ENCODE assay signal across 8 mouse cellular contexts in the genomic region with DNA sequence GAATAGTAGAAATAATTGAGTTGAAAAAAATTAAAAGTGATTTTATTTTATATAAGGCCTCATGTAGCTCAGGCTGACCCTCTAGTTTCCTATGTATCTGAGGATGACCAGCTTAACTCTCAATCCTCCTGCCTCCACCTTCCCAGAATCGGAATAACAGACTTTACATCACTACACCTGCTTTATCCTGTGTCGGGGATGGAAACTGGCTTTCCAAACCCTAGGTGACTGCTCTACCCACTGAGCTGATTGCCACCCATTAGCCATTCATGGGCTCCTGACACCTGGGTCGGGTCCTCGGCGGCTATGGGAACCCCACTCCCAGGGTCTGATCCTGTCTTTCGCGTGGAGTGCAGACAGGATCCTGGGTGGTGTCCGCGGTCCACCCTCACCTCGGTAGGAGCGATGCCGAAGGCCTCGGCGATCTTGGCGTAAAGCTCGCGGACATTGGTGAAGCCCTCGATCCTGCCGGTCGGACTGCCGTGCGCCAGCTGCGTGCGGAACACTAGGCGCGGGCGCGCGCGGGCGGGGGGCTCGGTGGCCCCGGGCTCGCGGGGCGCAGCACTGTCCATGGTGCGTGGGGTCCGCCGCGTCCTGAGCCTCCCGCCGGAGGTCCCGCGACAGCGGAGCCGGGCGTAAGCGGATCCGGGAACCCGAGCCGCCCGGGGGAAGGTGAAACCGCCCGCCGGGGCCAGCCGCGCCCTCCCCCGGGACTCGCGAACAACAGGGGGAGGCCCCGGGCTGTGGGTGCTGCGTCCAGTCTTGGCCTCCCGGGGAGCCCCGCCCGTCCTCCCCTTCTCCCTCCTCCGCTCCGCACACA. TPM values are rescaled to one million over a fixed set of nuclear protein-coding genes. Genes with fewer than 3 reads are reported as not detected.
DNase-seq lines count a peak whose midpoint lies in the region; ATAC-seq and TF ChIP-seq lines count a peak whose summit lies in the region.

A gene (minus strand): TSS at position 581 of the 820 bp plus-strand sequence.

- 4% methylated on average over 66 of the region's 67 CpGs for WGBS in kidney, adult 2 months
- WGBS in heart, embryonic 15.5 days = 4% methylated on average over 55 of the region's 67 CpGs
- WGBS in liver, embryonic 16.5 days (ENCODE audit: insufficient replicate concordance) = 6% methylated on average over 54 of the region's 67 CpGs

- H3K4me3 ChIP-seq in kidney, adult 2 months (ENCODE audit: insufficient read depth, low read depth, low read length) = peak within 1 kb of the TSS; percentile 55
- H3K4me3 ChIP-seq in heart, embryonic 15.5 days = peak within 1 kb of the TSS; percentile 60
- H3K4me3 ChIP-seq in liver, embryonic 16.5 days (ENCODE audit: low read depth, low read length) = peak within 1 kb of the TSS; percentile 53

- no peaks in the 10 kb centered on the region for H3K36me3 ChIP-seq in kidney, adult 2 months (ENCODE audit: control insufficient read depth, insufficient read depth, low read length)
- peaks cover 19% of the 10 kb centered on the region; the same call in 1 of the 2 replicates for H3K36me3 ChIP-seq in heart, embryonic 15.5 days
- H3K36me3 ChIP-seq in liver, embryonic 16.5 days (ENCODE audit: control insufficient read depth, insufficient read depth) = no peaks in the 10 kb centered on the region

- ATAC-seq in heart, embryonic 15.5 days (replicated peaks; ENCODE audit: insufficient number of reproducible peaks, insufficient read depth, low FRiP score, low read depth) = no peak
- no peak for ATAC-seq in liver, embryonic 16.5 days (ENCODE audit: low read depth)
- no peak for ATAC-seq in erythroid progenitor cell, adult 5-6 weeks (replicated peaks; ENCODE audit: low FRiP score, poor library complexity, severe bottlenecking)

- H3K4me2 ChIP-seq in heart, embryonic 15.5 days = peak within 1 kb of the TSS; percentile 95
- H3K4me2 ChIP-seq in liver, embryonic 16.5 days (ENCODE audit: low read depth, low read length) = peak within 1 kb of the TSS; percentile 66

- no peaks in the 10 kb centered on the region for H3K9me3 ChIP-seq in heart, embryonic 15.5 days (replicated peaks)
- no peaks in the 10 kb centered on the region for H3K9me3 ChIP-seq in liver, embryonic 16.5 days (replicated peaks; ENCODE audit: control insufficient read depth, low read length)

- TF ChIP-seq CTCF in kidney, adult 2 months (conservative IDR thresholded peaks at IDR 0.05; ENCODE audit: insufficient read depth, insufficient read length, low read depth, low read length) = no peak

- no peak for DNase-seq in kidney, adult 2 months
- no peak for DNase-seq in kidney, adult 11 months
- peak; percentile 67 for DNase-seq in adrenal gland, postnatal 14 days
- no peak for DNase-seq in left cerebral cortex, postnatal 10 days (ENCODE audit: extremely low spot score in 1 of 2, low spot score in 2 of 2)
- no peak for DNase-seq in urinary bladder, postnatal 36 days (ENCODE audit: low spot score in 2 of 2)

- intact Hi-C loops in left cerebral cortex, postnatal 10 days (cut with DNase I) = no loop called here

- no peak within 1 kb of the TSS for H3K27ac ChIP-seq in kidney, adult 2 months (ENCODE audit: insufficient read depth, low read depth, low read length)
- H3K27ac ChIP-seq in heart, embryonic 15.5 days = no peak within 1 kb of the TSS
- H3K27ac ChIP-seq in liver, embryonic 16.5 days (ENCODE audit: low read length) = no peak within 1 kb of the TSS

- TF ChIP-seq POLR2A in kidney, adult 2 months (IDR thresholded peaks at IDR 0.05; ENCODE audit: low read depth, low read length) = no peak

- H3K4me1 ChIP-seq in kidney, adult 2 months (ENCODE audit: control insufficient read depth, insufficient read depth, low read length) = peaks cover 5% of the 10 kb centered on the region; the same call in 1 of the 2 replicates
- peaks cover 42% of the 10 kb centered on the region for H3K4me1 ChIP-seq in heart, embryonic 15.5 days (replicated peaks)
- H3K4me1 ChIP-seq in liver, embryonic 16.5 days (ENCODE audit: control insufficient read depth, low read depth, low read length) = peaks cover 36% of the 10 kb centered on the region

- no peaks in the 10 kb centered on the region for H3K27me3 ChIP-seq in kidney, adult 2 months (replicated peaks; ENCODE audit: control insufficient read depth, insufficient read depth, low read length)
- peaks cover 35% of the 10 kb centered on the region for H3K27me3 ChIP-seq in heart, embryonic 15.5 days
- H3K27me3 ChIP-seq in liver, embryonic 16.5 days (ENCODE audit: control insufficient read depth, insufficient read depth, low read depth, low read length) = peaks cover 50% of the 10 kb centered on the region

- H3K9ac ChIP-seq in heart, embryonic 15.5 days = peak within 1 kb of the TSS; percentile 61
- peak within 1 kb of the TSS; percentile 38 for H3K9ac ChIP-seq in liver, embryonic 16.5 days (ENCODE audit: low read depth, low read length)

RNA-seq across cellular contexts. Expression of the gene that starts here (rescaled TPM):
- polyA plus RNA-seq in kidney, adult 2 months (2012; rRNA removed) = 1.4 and 1.5 TPM in 2 replicates
- 4.6 and 5.1 TPM in 2 replicates for total RNA-seq in adrenal gland, postnatal 14 days (2021)
- polyA plus RNA-seq in heart, embryonic 15.5 days (2015; fragmentation: Nextera tagmentation; extraction: Ambion mirVana) = 0.04 TPM in 1 of 2 replicates, not detected in the other
- polyA plus RNA-seq in liver, embryonic 16.5 days (2015; fragmentation: Nextera tagmentation; extraction: Ambion mirVana) = not detected in 2 replicates
- not detected in 2 replicates for total RNA-seq in erythroid progenitor cell, adult 5-6 weeks (2015; ENCODE audit: low replicate concordance)
- not detected in 2 replicates for total RNA-seq in erythroid progenitor cell, adult 5-6 weeks (2017; ENCODE audit: low replicate concordance)
- under 1 TPM; 0.39 to 0.49 TPM for total RNA-seq in left cerebral cortex, postnatal 10 days (2021)
